Mouse (Mus musculus) thymus, postnatal 10 days (tissue): ENCODE data around the gene Nmur2.

Source experiments
- DNase-seq, 2 experiments: peaks; one replicate each; pipeline ENCODE4 v3.0.0; 2021; ENCODE audit warnings: low spot score in 2 of 2

Gene Nmur2

GRCm38 (mm10) chr11:56040917-56041316, at the start of gene Nmur2:
Gene Nmur2 (minus strand): TSS chr11:56041010.
- DNase-seq: no peak

- DNase-seq: no peak
These were observed 48.4 kb upstream of the Nmur2 start for GRCm38 (mm10) chr11:56089127-56089689.

GRCm38 (mm10) chr11:56072131-56072530, 31.3 kb upstream of the Nmur2 start:
- DNase-seq: no peak

- DNase-seq: no peak
These were observed 28.8 kb upstream of the Nmur2 start for GRCm38 (mm10) chr11:56069658-56070057.

GRCm38 (mm10) chr11:56065147-56065546, 24.3 kb upstream of the Nmur2 start:
- no peak for DNase-seq

- no peak for DNase-seq
These were observed 23.8 kb upstream of the Nmur2 start for GRCm38 (mm10) chr11:56064575-56064974.

GRCm38 (mm10) chr11:56059236-56059635, 18.4 kb upstream of the Nmur2 start:
- DNase-seq: no peak

- DNase-seq: no peak
These were observed 13.6 kb upstream of the Nmur2 start for GRCm38 (mm10) chr11:56054439-56054838.

- no peak for DNase-seq
These were observed 14.0 kb downstream of the Nmur2 start for GRCm38 (mm10) chr11:56026854-56027253.

- DNase-seq: no peak
These were observed 14.9 kb downstream of the Nmur2 start for GRCm38 (mm10) chr11:56025746-56026570.

GRCm38 (mm10) chr11:56013510-56014057, 27.2 kb downstream of the Nmur2 start:
- DNase-seq: no peak

GRCm38 (mm10) chr11:56012396-56012795, 28.4 kb downstream of the Nmur2 start:
- no peak for DNase-seq

GRCm38 (mm10) chr11:56008277-56008676, 32.5 kb downstream of the Nmur2 start:
- DNase-seq: no peak

- no peak for DNase-seq
These were observed 48.0 kb downstream of the Nmur2 start for GRCm38 (mm10) chr11:55992799-55993198.

- no peak for DNase-seq
These were observed 48.7 kb downstream of the Nmur2 start for GRCm38 (mm10) chr11:55992148-55992547.

- DNase-seq: peak in 1 of 2 experiments; percentile 6
These were observed 49.2 kb downstream of the Nmur2 start for GRCm38 (mm10) chr11:55991505-55992066.

GRCm38 (mm10) chr11:55984643-55985042, 56.2 kb downstream of the Nmur2 start:
- DNase-seq: no peak

- no peak for DNase-seq
These were observed 59.2 kb downstream of the Nmur2 start for GRCm38 (mm10) chr11:55981656-55982055.

- no peak for DNase-seq
These were observed 62.7 kb downstream of the Nmur2 start for GRCm38 (mm10) chr11:55978146-55978545.
